Mouse (Mus musculus) bone marrow macrophage, adult 2 months (primary cell): ENCODE data around the gene Arfgef3.

Experiments used
- CTCF ChIP-seq: IDR thresholded peaks from 2 replicates; pipeline ENCODE4 v1.5.1; 2012; ENCODE audit warnings: low read depth, mild to moderate bottlenecking, low read length, moderate library complexity
- POLR2A ChIP-seq: IDR thresholded peaks from 2 replicates; pipeline ENCODE4 v1.6.1; 2012; ENCODE audit warnings: mild to moderate bottlenecking, low read depth, low read length, borderline replicate concordance

DNA sequence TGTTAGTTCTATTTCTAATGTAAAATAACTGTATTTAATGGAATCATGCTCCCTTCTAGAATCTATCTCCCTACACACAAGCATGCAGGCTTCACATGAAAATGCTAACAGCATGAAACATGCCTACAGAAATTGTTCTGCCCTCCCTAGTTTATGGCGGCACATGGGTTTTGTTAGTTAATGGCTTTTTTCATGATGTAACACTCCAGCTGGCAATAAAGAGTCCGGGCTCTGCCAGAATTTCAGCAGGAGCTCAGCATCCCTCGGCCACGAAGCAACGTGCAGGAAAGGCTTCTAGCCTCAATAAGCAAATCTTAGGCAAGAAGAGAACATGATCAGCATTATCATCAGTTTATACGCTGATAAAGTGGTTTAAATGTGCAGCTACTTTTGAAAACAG, 32.8 kb downstream of the Arfgef3 start:
- TF ChIP-seq CTCF (no peak), POLR2A (no peak)
